Mouse (Mus musculus) thymus, postnatal 36 days (tissue): ENCODE results near the gene Acot8.

Experiments used
- DNase-seq, 2 experiments: peaks; one replicate each; pipeline ENCODE4 v3.0.0; 2022; ENCODE audit warnings: mixed read lengths in 2 of 2

The Acot8 gene

GRCm38 (mm10) chr2:164779481-164780086 lies 25.1 kb downstream of the Acot8 start, which contains the start of gene Tnnc2:
Tnnc2 (minus strand) TSS chr2:164779967.
- no peak for DNase-seq

DNA sequence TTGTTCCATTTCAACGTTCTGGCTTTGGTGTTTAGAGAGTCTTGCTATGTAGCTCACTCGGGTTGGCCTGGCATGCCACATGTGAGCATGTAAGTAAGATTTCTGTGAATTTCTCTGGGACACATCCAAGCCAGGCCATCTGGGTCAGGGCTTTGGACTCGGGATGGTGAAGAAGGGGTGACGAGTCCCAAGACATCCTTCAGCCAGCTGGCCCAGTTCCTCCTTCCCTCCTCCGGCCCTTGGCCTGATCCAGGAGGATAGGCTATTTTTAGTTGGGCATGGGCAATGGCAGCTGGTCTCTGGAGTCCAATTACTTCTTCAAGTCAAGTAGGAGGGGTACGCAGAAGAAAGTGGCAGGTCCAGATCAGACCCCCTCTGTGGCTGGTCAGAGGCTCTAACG lies 25.9 kb downstream of the Acot8 start:
- DNase-seq, result no peak

- DNase-seq, result no peak
Measured at GRCm38 (mm10) chr2:164778015-164778287, 26.7 kb downstream of the Acot8 start.

- DNase-seq, result no peak
Measured at GRCm38 (mm10) chr2:164777246-164778014, 27.3 kb downstream of the Acot8 start.

GRCm38 (mm10) chr2:164776801-164777200 lies 27.9 kb downstream of the Acot8 start:
- no peak for DNase-seq

DNA sequence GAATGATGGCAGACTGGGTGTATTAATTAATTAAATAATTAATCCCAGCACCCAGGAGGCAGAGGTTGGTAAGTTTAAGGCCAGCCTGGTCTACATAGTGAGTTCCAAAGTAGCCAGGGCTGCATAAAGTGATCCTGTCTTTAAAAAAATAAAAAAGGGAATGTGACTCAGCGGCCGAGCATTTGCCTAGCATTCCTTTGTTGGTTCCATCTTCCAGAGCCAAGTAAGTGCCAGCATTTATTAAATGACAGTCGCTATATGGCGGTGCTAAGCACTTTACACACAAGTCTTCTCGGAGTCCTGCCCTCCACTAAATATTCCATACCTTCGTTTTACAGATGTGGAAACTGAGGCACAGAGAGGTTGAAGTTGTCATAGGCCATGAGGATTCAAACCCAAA lies 28.6 kb downstream of the Acot8 start:
- no peak for DNase-seq

GRCm38 (mm10) chr2:164773989-164774364 lies 30.7 kb downstream of the Acot8 start:
- no peak for DNase-seq

GRCm38 (mm10) chr2:164773229-164773988 lies 31.3 kb downstream of the Acot8 start:
- no peak for DNase-seq

- no peak for DNase-seq
Measured at GRCm38 (mm10) chr2:164771123-164771522, 33.6 kb downstream of the Acot8 start.

DNA sequence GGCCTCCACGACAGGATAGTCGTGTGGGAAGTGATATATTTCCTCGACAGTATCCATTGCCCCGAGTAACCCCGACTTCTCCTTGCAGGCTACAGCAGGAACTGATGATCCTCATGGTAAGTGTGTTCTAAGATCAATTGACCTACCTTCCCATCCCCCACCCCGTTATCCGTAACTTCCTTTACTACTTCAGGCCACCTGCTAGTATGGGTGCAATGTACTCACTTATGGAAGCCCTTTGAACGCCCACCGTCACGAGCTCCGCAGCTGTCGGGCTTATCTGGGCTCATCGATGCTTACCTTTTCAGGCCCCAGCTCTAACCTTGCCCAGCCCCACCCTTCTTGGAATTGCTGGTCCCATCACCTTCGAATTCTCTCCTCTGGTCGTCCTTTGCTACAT lies 34.4 kb downstream of the Acot8 start:
- no peak for DNase-seq

DNA sequence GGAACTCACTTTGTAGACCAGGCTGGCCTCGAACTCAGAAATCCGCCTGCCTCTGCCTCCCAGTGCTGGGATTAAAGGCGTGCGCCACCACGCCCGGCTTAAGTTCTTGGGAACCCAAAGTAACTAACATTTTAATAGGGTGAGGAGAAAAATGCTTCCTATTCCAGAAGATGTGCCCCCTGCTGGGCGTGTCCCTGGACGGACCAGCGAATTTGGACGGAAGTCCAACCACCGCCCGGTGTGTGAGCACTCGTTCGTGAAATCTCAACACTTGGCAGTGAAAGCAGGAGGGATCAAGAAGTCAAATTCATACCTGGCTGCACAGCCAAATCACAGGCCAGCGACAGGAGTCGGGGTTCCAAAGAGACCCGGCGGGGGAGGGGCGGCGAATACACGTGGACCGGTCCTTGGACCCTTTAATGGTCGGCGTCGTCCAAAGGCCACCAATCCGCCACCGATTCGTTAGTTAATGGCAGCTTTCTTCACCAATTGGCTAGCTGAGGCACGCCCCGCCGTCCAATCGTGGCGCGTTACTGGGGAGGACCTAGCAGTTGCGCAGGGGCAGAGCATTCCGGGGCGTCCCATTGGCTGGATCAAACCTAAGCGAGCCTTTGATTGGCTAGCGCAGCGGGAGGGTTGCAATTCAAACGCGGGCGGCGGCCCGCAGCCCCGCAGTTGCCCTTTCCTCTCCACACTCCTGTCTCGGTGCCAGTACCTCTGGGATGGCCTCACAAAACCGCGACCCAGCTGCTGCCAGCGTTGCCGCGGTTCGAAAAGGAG lies 35.2 kb downstream of the Acot8 start, which contains the start of gene Ube2c:
Gene Ube2c (plus strand): TSS at position 641 of the 780 bp plus-strand sequence.
- peak; percentile 95 to 97 for DNase-seq

DNA sequence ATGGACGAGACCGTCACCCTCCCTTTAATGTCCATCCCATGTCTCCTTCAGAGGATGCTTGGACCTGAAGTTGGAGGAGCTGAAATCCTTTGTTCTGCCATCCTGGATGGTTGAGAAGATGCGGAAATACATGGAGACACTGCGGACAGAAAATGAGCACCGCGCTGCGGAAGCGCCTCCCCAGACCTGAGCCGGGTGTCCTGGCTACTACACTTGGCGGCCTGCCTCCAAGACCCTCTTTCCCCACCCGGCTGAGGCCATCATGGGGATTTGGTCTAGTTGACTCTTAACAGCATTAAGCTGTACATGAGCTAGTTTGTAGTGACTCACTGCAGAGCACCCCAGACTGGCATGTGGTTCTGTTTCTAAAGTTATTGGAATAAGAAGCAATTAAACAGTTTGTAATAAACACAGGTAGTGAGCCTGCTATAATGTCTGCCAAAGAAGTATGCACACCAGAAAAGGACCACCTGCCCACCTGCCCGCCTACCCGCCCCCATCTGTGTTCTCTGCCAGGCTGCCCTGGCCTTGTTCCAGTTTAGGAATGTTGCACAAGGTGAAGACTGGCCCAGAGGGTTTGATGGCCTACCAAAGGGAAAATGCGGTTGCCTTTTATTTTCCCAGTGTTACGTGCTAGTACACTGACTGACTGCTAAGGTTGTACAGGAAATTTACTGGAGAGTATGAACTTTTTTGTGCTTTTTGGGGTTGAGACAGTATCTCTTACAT lies 36.7 kb downstream of the Acot8 start:
- no peak for DNase-seq

DNA sequence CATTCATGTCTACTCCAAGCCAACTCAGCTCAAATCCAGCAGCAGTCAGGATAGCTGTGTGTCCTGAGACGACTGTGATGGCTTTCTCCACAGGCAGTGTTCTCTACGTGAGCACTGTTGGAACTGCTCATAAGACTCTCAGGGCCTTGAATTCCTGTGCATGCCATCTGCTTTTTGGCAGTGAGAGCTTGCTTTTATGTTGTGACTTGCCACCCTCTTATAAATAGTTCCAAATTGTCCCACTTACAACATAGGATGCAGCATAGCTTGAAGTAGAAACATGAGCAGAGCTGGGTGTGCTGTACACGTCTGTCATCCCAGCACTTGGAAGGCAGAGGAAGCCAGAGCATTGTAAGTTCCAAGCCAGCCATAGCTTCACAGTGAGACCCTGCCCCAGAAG lies 38.8 kb downstream of the Acot8 start:
- DNase-seq, result no peak

DNA sequence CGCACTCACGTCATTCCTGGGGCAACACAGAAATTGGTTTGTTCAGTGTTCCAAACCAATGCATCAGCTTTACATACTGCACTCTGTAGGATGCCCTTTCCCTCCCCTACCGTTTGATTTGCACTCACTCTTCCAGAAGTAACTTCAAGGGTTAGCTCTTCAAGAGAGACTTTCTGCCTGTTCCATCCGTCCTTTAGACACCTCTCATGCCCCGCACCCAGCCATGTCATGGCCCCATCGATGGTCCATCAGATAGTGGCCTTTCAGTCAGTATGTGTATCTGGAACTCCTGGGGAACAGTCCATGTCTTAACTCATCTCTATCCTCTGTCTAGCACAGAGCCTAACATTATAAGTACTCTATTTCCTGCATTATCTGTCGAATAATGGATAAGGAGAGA lies 42.1 kb downstream of the Acot8 start:
- DNase-seq, result no peak

DNA sequence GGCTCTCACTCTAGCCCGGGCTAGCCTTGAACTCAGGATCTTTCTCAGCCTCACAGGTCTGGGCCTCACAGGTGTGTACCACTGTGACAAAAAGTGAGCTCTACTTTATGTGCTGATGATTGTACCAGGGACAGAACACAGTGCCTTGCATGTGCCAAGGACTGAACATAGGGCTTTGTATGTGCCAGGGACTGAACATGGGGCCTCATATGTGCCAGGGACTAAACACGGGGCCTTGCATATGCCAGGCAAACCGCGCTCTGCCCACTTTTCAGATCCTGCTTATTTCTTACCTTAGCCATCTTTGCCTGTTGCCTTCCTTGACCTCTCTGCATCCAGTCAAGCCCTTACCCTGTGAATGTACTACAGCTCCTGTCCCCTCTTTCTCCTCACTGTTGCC lies 42.7 kb downstream of the Acot8 start:
- no peak for DNase-seq

DNA sequence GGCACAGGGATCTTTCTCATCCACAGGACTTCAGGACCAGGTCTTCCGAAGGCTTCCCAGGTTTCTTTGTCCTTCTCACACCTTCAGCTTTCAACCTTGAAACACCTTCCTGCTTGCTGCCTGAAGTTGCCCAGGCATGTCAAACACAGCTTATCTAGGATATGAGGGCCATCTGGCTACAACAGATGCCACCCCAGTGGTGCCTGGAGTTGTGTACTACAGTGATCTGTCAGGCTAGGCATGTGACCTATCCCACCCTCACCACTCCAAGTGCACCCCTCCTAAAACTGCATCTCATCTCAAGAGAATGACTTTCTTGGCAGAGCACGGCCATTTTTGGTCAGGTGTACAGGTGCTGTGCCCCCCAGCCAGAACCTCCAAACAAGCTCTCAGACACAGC lies 43.2 kb downstream of the Acot8 start:
- no peak for DNase-seq

- no peak for DNase-seq
Measured at GRCm38 (mm10) chr2:164760059-164760833, 44.4 kb downstream of the Acot8 start.

- DNase-seq, result no peak
Measured at GRCm38 (mm10) chr2:164758692-164759091, 46.0 kb downstream of the Acot8 start.

GRCm38 (mm10) chr2:164757841-164758240 lies 46.8 kb downstream of the Acot8 start:
- no peak for DNase-seq

DNA sequence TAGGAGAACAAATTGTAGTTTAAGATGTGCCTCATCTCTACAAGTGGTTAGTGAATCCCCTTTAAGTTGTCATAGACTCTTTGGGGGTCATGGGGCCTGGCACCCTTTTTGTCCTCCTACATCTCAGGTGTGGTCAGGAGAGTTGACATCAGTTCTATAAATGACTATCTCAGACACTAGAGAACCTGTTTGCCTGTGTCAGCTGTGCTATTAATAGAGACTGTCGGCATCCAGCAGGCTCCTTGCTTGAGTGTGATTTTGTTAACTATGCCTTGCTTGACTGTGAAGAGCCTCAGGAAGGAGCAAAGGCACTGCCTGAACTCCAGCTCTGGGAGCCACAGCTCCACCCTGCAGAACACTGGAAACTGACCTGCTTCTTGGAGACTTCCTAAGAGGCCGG lies 49.9 kb downstream of the Acot8 start:
- DNase-seq, result no peak

- no peak for DNase-seq
Measured at GRCm38 (mm10) chr2:164754105-164754504, 50.6 kb downstream of the Acot8 start.

GRCm38 (mm10) chr2:164752454-164752853 lies 52.2 kb downstream of the Acot8 start:
- DNase-seq, result no peak
